Mouse (Mus musculus) ES-E14 (cell line): ENCODE data around the gene Bex4. TPM values are rescaled to one million over a fixed set of nuclear protein-coding genes. Genes with fewer than 3 reads are reported as not detected.
"Not testable (repeated sequence)": the region's sequence is repeated elsewhere in the genome, so short reads cannot be mapped to it uniquely, and the experiment has no call there.

Experiments
- DNase-seq: peaks from one replicate; pipeline ENCODE4 v3.0.0-alpha.2; 2013; ENCODE audit warnings: low read depth, low spot score
- H3K27ac ChIP-seq: 2 replicates; pipeline ENCODE4 v1.5.1; 2012; ENCODE audit warnings: low read depth, mild to moderate bottlenecking, low read length, moderate library complexity, mixed read lengths; ENCODE audit not compliant: poor library complexity, insufficient read depth, severe bottlenecking
- H3K36me3 ChIP-seq: 2 replicates; pipeline ENCODE4 v1.6.1; 2012; ENCODE audit warnings: mild to moderate bottlenecking, low read length, moderate library complexity, mixed read lengths; ENCODE audit not compliant: control insufficient read depth, poor library complexity, insufficient read depth, severe bottlenecking
- H3K4me1 ChIP-seq, 2 experiments: fragments of 150-350 bp in 1 of 2; sonication (generic) in 1 of 2; 2 replicates each; pipeline ENCODE4 v1.6.1; 2012; ENCODE audit warnings: low read length in 2 of 2, mild to moderate bottlenecking in 1 of 2, mixed read lengths in 1 of 2; ENCODE audit not compliant: control insufficient read depth in 2 of 2, insufficient read depth in 2 of 2, poor library complexity in 1 of 2
- H3K4me3 ChIP-seq, 2 experiments: fragments of 150-350 bp in 1 of 2; sonication (generic) in 1 of 2; 2 replicates each; pipeline ENCODE4 v1.5.1; 2012; ENCODE audit warnings: low read length in 2 of 2, low read depth in 1 of 2, mild to moderate bottlenecking in 1 of 2, mixed read lengths in 1 of 2; ENCODE audit not compliant: insufficient read depth in 1 of 2, poor library complexity in 1 of 2, severe bottlenecking in 1 of 2
- H3K9ac ChIP-seq: 2 replicates; pipeline ENCODE4 v1.6.1; 2012; ENCODE audit warnings: low read depth, mild to moderate bottlenecking, low read length, mixed read lengths; ENCODE audit not compliant: poor library complexity, insufficient read depth, severe bottlenecking
- H3K9me3 ChIP-seq: fragments of 150-350 bp; sonication (generic); 2 replicates; pipeline ENCODE4 v1.6.1; 2012; ENCODE audit warnings: low read depth, mild to moderate bottlenecking, low read length; ENCODE audit not compliant: control insufficient read depth, insufficient read depth
- CHD2 ChIP-seq: IDR thresholded peaks from 2 replicates; pipeline ENCODE4 v1.6.1; 2014; ENCODE audit warnings: mild to moderate bottlenecking, low read depth, low read length, inconsistent platforms
- HCFC1 ChIP-seq: IDR thresholded peaks from 2 replicates; pipeline ENCODE4 v1.6.1; 2012; ENCODE audit warnings: low read length, inconsistent platforms, borderline replicate concordance; ENCODE audit not compliant: insufficient read depth
- MAFK ChIP-seq: IDR thresholded peaks from 2 replicates; pipeline ENCODE4 v1.6.1; 2014; ENCODE audit warnings: mild to moderate bottlenecking, low read depth, low read length, inconsistent platforms; ENCODE audit not compliant: insufficient read depth
- ZC3H11A ChIP-seq: IDR thresholded peaks from 2 replicates; pipeline ENCODE4 v1.6.1; 2012; ENCODE audit warnings: low read depth, mild to moderate bottlenecking, inconsistent platforms, low read length, borderline replicate concordance
- ZNF384 ChIP-seq: IDR thresholded peaks from 2 replicates; pipeline ENCODE4 v1.6.1; 2012; ENCODE audit warnings: low read depth, low read length, inconsistent platforms
- in situ Hi-C, 2 experiments: fragments of 600-800 bp; cut with MboI; formaldehyde crosslinking; loops; one replicate each; pipeline ENCODE4 v1.15.1; 2025; ENCODE audit warnings: low sequenced_read_pairs in 2 of 2, inconsistent platforms in 1 of 2; ENCODE audit not compliant: unreplicated experiment in 2 of 2
- total RNA-seq: library from RNA; depleted of rRNA; stranded (reverse); fragments of 300-350 nt; gene quantifications from 2 replicates; pipeline ENCODE4 v1.2.3, GENCODE M21; 2012; rRNA removed

Gene Bex4
- total RNA-seq: 49.2 and 68.7 TPM in 2 replicates

- peak within 1 kb of the TSS; percentile 61 to 77 for H3K4me3 ChIP-seq
- H3K9ac ChIP-seq: peak within 1 kb of the TSS; percentile 73
- H3K9me3 ChIP-seq, H3K36me3 ChIP-seq, DNase-seq, H3K27ac ChIP-seq, H3K4me1 ChIP-seq, in situ Hi-C loops: not testable (repeated sequence)
Measured at GRCm38 (mm10) chrX:136138827-136139639, at the start of gene Bex4. Bex4 (plus strand) TSS chrX:136138996.

GRCm38 (mm10) chrX:136092497-136093279 lies 46.1 kb upstream of the Bex4 start:
- Histone ChIP-seq H3K9ac (no peak overlapping the region), H3K4me3 (no peak overlapping the region), H3K9me3 (no peaks in the 10 kb centered on the region), H3K36me3 (no peaks in the 10 kb centered on the region), H3K27ac (no peak overlapping the region), H3K4me1 (no peaks in the 10 kb centered on the region)
- TF ChIP-seq ZNF384: no peak
- no peak for TF ChIP-seq CHD2
- no peak for TF ChIP-seq MAFK
- no peak for TF ChIP-seq ZC3H11A
- no peak for TF ChIP-seq HCFC1
- DNase-seq: no peak
- in situ Hi-C loops: no loop called here

- H3K9ac ChIP-seq: no peak overlapping the region
- no peak overlapping the region for H3K27ac ChIP-seq
- DNase-seq: no peak
- no peak for TF ChIP-seq CHD2
- no peak for TF ChIP-seq ZNF384
- no peak for TF ChIP-seq ZC3H11A
- no peak for TF ChIP-seq MAFK
- TF ChIP-seq HCFC1: no peak
- no peaks in the 10 kb centered on the region for H3K36me3 ChIP-seq
- no peaks in the 10 kb centered on the region for H3K4me1 ChIP-seq
- in situ Hi-C loops: no loop called here
- H3K4me3 ChIP-seq: no peak overlapping the region
- H3K9me3 ChIP-seq: no peaks in the 10 kb centered on the region
Measured at GRCm38 (mm10) chrX:136094421-136094820, 44.4 kb upstream of the Bex4 start.

GRCm38 (mm10) chrX:136104046-136104723 lies 34.6 kb upstream of the Bex4 start:
- no peak overlapping the region for H3K27ac ChIP-seq

More at GRCm38 (mm10) chrX:136104046-136104723, 34.6 kb upstream of the Bex4 start:
- in situ Hi-C loops: no loop called here
- no peaks in the 10 kb centered on the region for H3K36me3 ChIP-seq
- DNase-seq: no peak
- H3K9me3 ChIP-seq: no peaks in the 10 kb centered on the region
- no peak overlapping the region for H3K9ac ChIP-seq
- no peak for TF ChIP-seq MAFK
- TF ChIP-seq CHD2: no peak
- no peak for TF ChIP-seq HCFC1
- no peak overlapping the region for H3K4me3 ChIP-seq
- no peaks in the 10 kb centered on the region for H3K4me1 ChIP-seq
